Comparison of ENCODE assay signal across 20 mouse cellular contexts in the genomic region with DNA sequence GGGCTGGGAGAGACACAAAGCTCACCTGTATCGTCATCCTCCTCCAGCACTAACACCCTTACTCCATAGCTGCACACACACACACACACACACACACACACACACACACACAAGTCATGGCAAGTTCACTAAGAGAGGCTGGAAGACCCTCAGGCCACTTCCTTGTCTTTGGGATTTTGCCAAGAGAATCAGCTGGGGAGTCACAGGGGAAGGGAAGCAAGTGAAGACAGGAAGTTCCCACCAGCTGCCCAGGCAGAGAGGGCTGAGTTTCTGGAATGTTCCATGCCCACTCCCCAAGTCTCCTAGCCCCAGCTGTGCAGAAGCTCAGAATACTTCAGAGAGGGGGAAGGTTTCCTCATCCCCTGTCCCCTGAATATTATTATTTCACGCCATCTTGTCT.
"Had no signal": no experiment of that assay in that cellular context is flagged by ENCODE, and none has a peak within 500 bp of the region (broad histone marks: within the 10 kb centered on the region; RNA-seq: fewer than 3 reads in every experiment).

No protein-coding gene starts in this region.

- DNase-seq: kidney, adult 11 months; kidney, adult 8-10 months; kidney, postnatal 25 days; left cerebral cortex, postnatal 4 days; liver, postnatal 0 days; right cerebral cortex, postnatal 14 days; right cerebral cortex, postnatal 4 days; thymus, adult 2 months; thymus, postnatal 14 days; thymus, postnatal 4 days had no signal

- H3K36me3 ChIP-seq: intestine, embryonic 15.5 days; limb, embryonic 13.5 days; midbrain, embryonic 12.5 days; midbrain, embryonic 15.5 days; neural tube, embryonic 12.5 days; neural tube, embryonic 15.5 days had no signal

- H3K9ac ChIP-seq: intestine, embryonic 15.5 days; limb, embryonic 13.5 days; liver, embryonic 14.5 days; liver, postnatal 0 days; midbrain, embryonic 12.5 days; midbrain, embryonic 15.5 days; neural tube, embryonic 12.5 days; neural tube, embryonic 15.5 days had no signal

- H3K4me2 ChIP-seq: intestine, embryonic 15.5 days; limb, embryonic 13.5 days; liver, embryonic 11.5 days; midbrain, embryonic 12.5 days; midbrain, embryonic 15.5 days; neural tube, embryonic 12.5 days; neural tube, embryonic 15.5 days had no signal

- H3K27ac ChIP-seq: intestine, embryonic 15.5 days; limb, embryonic 13.5 days; liver, embryonic 14.5 days; macrophage; midbrain, embryonic 12.5 days; midbrain, embryonic 15.5 days; neural tube, embryonic 12.5 days; neural tube, embryonic 15.5 days; stomach, postnatal 0 days had no signal

- H3K9me3 ChIP-seq: intestine, embryonic 15.5 days; limb, embryonic 13.5 days; midbrain, embryonic 12.5 days; midbrain, embryonic 15.5 days; neural tube, embryonic 12.5 days; neural tube, embryonic 15.5 days had no signal

- H3K27me3 ChIP-seq: intestine, embryonic 15.5 days; limb, embryonic 13.5 days; midbrain, embryonic 12.5 days; midbrain, embryonic 15.5 days; neural tube, embryonic 12.5 days; neural tube, embryonic 15.5 days had no signal

- H3K4me3 ChIP-seq: intestine, embryonic 15.5 days; limb, embryonic 13.5 days; midbrain, embryonic 12.5 days; midbrain, embryonic 15.5 days; neural tube, embryonic 12.5 days; neural tube, embryonic 15.5 days had no signal

- ATAC-seq: intestine, embryonic 15.5 days; liver, postnatal 0 days; midbrain, embryonic 15.5 days had no signal
